Comparison of ENCODE assay signal across 20 mouse cellular contexts in genomic region chr5:140375249-140375829, GRCm38 (mm10). TPM values are rescaled to one million over a fixed set of nuclear protein-coding genes. Genes with fewer than 3 reads are reported as not detected.
DNase-seq lines count a peak whose midpoint lies in the region; ATAC-seq and TF ChIP-seq lines count a peak whose summit lies in the region.
"Had no signal": no experiment of that assay in that cellular context is flagged by ENCODE, and none has a peak within 500 bp of the region (broad histone marks: within the 10 kb centered on the region; RNA-seq: fewer than 3 reads in every experiment).

No protein-coding gene starts in this region.

- H3K27ac ChIP-seq in liver, postnatal 0 days (ENCODE audit: low read depth): peak overlapping the region; percentile 16; the same call in 1 of the 2 replicates
- H3K27ac ChIP-seq: embryonic facial prominence, embryonic 15.5 days; forebrain, embryonic 10.5 days; forebrain, embryonic 15.5 days; heart, embryonic 13.5 days had no signal

- DNase-seq in kidney, adult 9 months: peak; percentile 65
- DNase-seq in kidney, postnatal 10 days: no peak
- DNase-seq in liver, postnatal 0 days: no peak
- DNase-seq in liver: no peak
- peak; percentile 29 for DNase-seq in kidney, postnatal 14 days
- peak; percentile 53 for DNase-seq in yolk sac, embryonic 10.5 days (ENCODE audit: low spot score)
- DNase-seq in cerebellum, adult 9-11 months: no peak
- DNase-seq: adrenal gland, adult 2 months; adrenal gland, postnatal 25 days; cerebellum, adult 2 months; cerebellum, postnatal 14 days; embryo, embryonic 11 days; gastrocnemius, postnatal 36 days; heart, adult 11 months; heart, postnatal 36 days had no signal

- no peak for TF ChIP-seq EP300 in liver, postnatal 0 days (IDR thresholded peaks at IDR 0.05; ENCODE audit: low read depth)

- H3K9ac ChIP-seq in liver, postnatal 0 days (replicated peaks): no peak overlapping the region
- H3K9ac ChIP-seq: embryonic facial prominence, embryonic 15.5 days; forebrain, embryonic 15.5 days; heart, embryonic 13.5 days had no signal

- H3K4me2 ChIP-seq in liver, postnatal 0 days (ENCODE audit: low read depth, low read length): no peak overlapping the region
- H3K4me2 ChIP-seq: embryonic facial prominence, embryonic 15.5 days; forebrain, embryonic 15.5 days; heart, embryonic 13.5 days had no signal

- H3K4me3 ChIP-seq in liver, postnatal 0 days (ENCODE audit: low read depth, low read length): no peak overlapping the region
- H3K4me3 ChIP-seq: embryonic facial prominence, embryonic 15.5 days; erythroblast, embryonic 14.5 days; forebrain, embryonic 10.5 days; forebrain, embryonic 15.5 days; heart, embryonic 13.5 days had no signal

- 66% methylated on average over 4 of the region's 4 CpGs for WGBS in liver, postnatal 0 days (ENCODE audit: insufficient replicate concordance)

- ATAC-seq in liver, postnatal 0 days: 0 out of 2 replicates have a peak, but pooled peaks have one; percentile 13
- ATAC-seq: forebrain, embryonic 15.5 days had no signal

- H3K4me1 ChIP-seq in liver, postnatal 0 days (ENCODE audit: insufficient read depth): peaks cover 52% of the 10 kb centered on the region

- H3K36me3 ChIP-seq in liver, postnatal 0 days (replicated peaks; ENCODE audit: insufficient read depth, low read length): no peaks in the 10 kb centered on the region
- H3K36me3 ChIP-seq: embryonic facial prominence, embryonic 15.5 days; forebrain, embryonic 15.5 days; heart, embryonic 13.5 days had no signal

- TF ChIP-seq CTCF in liver, postnatal 0 days (IDR thresholded peaks at IDR 0.05; ENCODE audit: low read depth): no peak

- H3K27me3 ChIP-seq in liver, postnatal 0 days (ENCODE audit: insufficient read depth, low read length): no peaks in the 10 kb centered on the region
- H3K27me3 ChIP-seq: embryonic facial prominence, embryonic 15.5 days; forebrain, embryonic 15.5 days; heart, embryonic 13.5 days had no signal

- no peaks in the 10 kb centered on the region for H3K9me3 ChIP-seq in liver, postnatal 0 days (ENCODE audit: low read length)
- H3K9me3 ChIP-seq: embryonic facial prominence, embryonic 15.5 days; forebrain, embryonic 10.5 days; forebrain, embryonic 15.5 days; heart, embryonic 13.5 days had no signal

RNA-seq across cellular contexts. Expression of gene Snx8, which starts 13.7 kb away (rescaled TPM):
- polyA plus RNA-seq in liver, postnatal 0 days (2015; fragmentation: Nextera tagmentation; extraction: Ambion mirVana): 11.4 and 12.1 TPM in 2 replicates

RNA-seq across cellular contexts. Expression of gene Mrm2, which starts 43.6 kb away (rescaled TPM):
- 7.2 and 8.1 TPM in 2 replicates for polyA plus RNA-seq in liver, postnatal 0 days (2015; fragmentation: Nextera tagmentation; extraction: Ambion mirVana)

RNA-seq across cellular contexts. Expression of gene Eif3b, which starts 43.8 kb away (rescaled TPM):
- 35.5 and 38.7 TPM in 2 replicates for polyA plus RNA-seq in liver, postnatal 0 days (2015; fragmentation: Nextera tagmentation; extraction: Ambion mirVana)

RNA-seq across cellular contexts. Expression of gene Nudt1, which starts 53.9 kb away (rescaled TPM):
- 18.1 and 18.6 TPM in 2 replicates for polyA plus RNA-seq in liver, postnatal 0 days (2015; fragmentation: Nextera tagmentation; extraction: Ambion mirVana)

RNA-seq across cellular contexts. Expression of gene Mad1l1, which starts 54.0 kb away (rescaled TPM):
- polyA plus RNA-seq in liver, postnatal 0 days (2015; fragmentation: Nextera tagmentation; extraction: Ambion mirVana): 16.4 and 17.0 TPM in 2 replicates

Comparison
In these comparisons a context has a peak if more than half of its experiments do, and no peak if none do; other contexts are left out.
1. DNase-seq: peak in kidney, adult 9 months (single experiment), kidney, postnatal 14 days (single experiment) and yolk sac, embryonic 10.5 days (single experiment); none in kidney, postnatal 10 days (single experiment), liver, postnatal 0 days (single experiment), liver (single experiment) and cerebellum, adult 9-11 months (single experiment).